Mouse (Mus musculus): ENCODE data around the gene Copz1. TPM values are rescaled to one million over a fixed set of nuclear protein-coding genes. Genes with fewer than 3 reads are reported as not detected.
A peak's percentile ranks its signal among the peaks of the same experiment; 100 is the strongest.
"Not testable (repeated sequence)": the region's sequence is repeated elsewhere in the genome, so short reads cannot be mapped to it uniquely, and the experiment has no call there.

Gene Copz1
- 59.5 and 76.0 TPM in 2 replicates for total RNA-seq (2017)

GRCm38 (mm10) chr15:103272419-103273279, at the start of gene Copz1:
TSS of gene Copz1 (plus strand) at chr15:103272714.
- ATAC-seq (replicated peaks in 1 of 2; ENCODE audit: insufficient read depth in 1 of 2, low FRiP score in 2 of 2, low TSS enrichment in 1 of 2, low read depth in 1 of 2, poor library complexity in 2 of 2, severe bottlenecking in 2 of 2): peak; percentile 98 to 99

DNA sequence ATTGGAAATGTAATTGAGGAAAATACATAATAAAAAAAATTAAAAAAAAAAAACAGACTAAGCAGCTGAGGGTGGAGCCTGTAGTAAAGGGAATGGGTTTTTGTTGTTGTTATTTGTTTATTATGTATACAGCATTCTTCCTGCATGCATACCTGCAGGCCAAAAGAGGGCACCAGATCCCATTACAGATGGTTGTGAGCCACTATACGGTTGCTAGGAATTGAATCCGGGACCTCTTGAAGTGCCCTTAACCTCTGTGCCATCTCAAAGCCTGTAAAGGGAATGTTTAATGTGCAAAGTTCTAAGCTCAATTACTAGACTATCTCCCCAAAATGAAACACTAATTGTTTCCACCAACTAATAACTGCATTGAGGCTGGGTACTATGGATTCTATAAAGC, 48.4 kb upstream of the Copz1 start:
- ATAC-seq (replicated peaks in 1 of 2; ENCODE audit: insufficient read depth in 1 of 2, low FRiP score in 2 of 2, low TSS enrichment in 1 of 2, low read depth in 1 of 2, poor library complexity in 2 of 2, severe bottlenecking in 2 of 2): no peak

DNA sequence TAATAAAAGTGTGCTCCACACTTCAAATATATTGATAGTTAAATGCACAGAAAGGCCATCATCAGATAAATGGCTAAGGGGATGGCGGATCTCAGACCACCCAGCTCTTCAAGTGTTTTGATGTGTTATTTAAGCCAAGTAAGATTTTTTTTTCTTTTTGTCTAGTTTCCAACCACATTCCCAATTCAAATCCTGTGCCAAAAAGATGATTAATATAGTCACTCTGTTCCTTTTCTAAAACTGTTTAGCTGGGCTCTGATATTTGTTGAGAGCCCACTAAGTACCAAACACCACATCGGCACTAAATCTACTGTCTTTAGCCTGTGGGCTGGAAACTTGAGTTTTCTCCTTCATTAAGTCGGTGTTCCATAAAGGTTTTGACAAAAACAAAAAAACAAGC, 45.5 kb upstream of the Copz1 start:
- no peak for ATAC-seq (replicated peaks in 1 of 2; ENCODE audit: insufficient read depth in 1 of 2, low FRiP score in 2 of 2, low TSS enrichment in 1 of 2, low read depth in 1 of 2, poor library complexity in 2 of 2, severe bottlenecking in 2 of 2)

GRCm38 (mm10) chr15:103227572-103227971, 44.9 kb upstream of the Copz1 start:
- ATAC-seq (replicated peaks in 1 of 2; ENCODE audit: insufficient read depth in 1 of 2, low FRiP score in 2 of 2, low TSS enrichment in 1 of 2, low read depth in 1 of 2, poor library complexity in 2 of 2, severe bottlenecking in 2 of 2): no peak

DNA sequence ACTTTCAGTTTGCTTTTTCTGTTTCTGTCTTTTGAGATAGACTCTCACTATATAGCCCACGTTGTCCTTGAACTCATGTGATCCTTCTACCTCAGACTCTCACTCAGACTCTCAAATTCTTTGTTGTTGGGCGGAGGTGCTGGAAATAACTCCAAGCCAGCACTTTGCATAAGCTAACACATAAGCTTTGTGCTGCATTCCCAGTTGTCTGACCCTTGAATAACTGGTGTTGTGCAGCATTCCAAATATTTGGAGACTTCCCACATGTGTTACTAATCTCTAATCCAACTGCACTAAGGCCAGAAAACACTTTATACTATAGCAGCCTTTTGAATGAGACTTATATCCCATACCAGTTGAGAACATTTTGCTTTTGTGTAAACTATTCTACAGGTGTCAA, 43.6 kb upstream of the Copz1 start:
- no peak for ATAC-seq (replicated peaks in 1 of 2; ENCODE audit: insufficient read depth in 1 of 2, low FRiP score in 2 of 2, low TSS enrichment in 1 of 2, low read depth in 1 of 2, poor library complexity in 2 of 2, severe bottlenecking in 2 of 2)

DNA sequence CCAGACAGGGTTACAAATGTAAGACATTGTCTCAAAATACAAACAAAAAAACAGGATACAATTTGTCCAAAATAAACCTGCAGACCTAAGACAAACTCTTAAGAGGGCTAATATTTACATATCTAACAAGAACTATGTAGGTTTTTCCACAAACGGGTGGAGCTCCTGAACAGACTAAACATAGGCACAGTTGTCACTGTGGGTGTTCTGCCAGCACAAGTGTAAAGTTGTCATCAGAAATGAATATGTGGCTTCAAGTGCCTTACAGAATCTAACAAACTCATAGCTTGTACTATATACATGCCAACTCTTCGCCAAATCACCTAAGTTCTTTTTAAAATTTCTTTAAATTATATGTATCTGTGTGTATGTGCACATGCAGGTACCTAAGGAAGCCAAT, 39.4 kb upstream of the Copz1 start:
- no peak for ATAC-seq (replicated peaks in 1 of 2; ENCODE audit: insufficient read depth in 1 of 2, low FRiP score in 2 of 2, low TSS enrichment in 1 of 2, low read depth in 1 of 2, poor library complexity in 2 of 2, severe bottlenecking in 2 of 2)

- ATAC-seq (replicated peaks in 1 of 2; ENCODE audit: insufficient read depth in 1 of 2, low FRiP score in 2 of 2, low TSS enrichment in 1 of 2, low read depth in 1 of 2, poor library complexity in 2 of 2, severe bottlenecking in 2 of 2): no peak
Measured at GRCm38 (mm10) chr15:103237295-103237694, 35.2 kb upstream of the Copz1 start.

DNA sequence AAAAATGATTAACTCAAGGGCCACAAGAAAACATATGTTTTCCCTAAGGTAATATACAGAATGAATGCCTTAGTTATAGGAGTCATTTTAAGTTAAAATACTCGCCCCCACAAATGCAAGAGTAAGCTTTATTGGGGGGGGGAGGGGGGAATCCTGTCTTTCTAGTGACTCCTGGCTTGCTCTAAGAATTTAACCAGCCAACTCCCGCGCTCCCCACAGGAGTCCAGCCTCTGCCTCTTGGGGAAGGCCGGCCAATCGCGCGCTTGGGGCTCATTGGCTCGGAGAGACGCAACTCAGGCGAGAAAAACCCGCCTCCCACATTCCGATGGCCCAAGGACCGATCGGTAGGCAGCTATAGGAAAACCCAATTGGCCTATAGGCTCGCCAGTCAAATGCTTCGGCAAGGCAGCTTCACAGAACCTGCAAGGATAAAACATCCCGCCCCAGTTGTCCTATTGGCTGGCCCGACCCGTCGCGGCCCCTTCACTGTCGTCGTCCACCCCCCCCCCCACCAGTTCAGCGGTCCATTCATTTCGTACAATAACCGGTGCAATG, 33.3 kb upstream of the Copz1 start:
- peak; percentile 72 to 74 for ATAC-seq (replicated peaks in 1 of 2; ENCODE audit: insufficient read depth in 1 of 2, low FRiP score in 2 of 2, low TSS enrichment in 1 of 2, low read depth in 1 of 2, poor library complexity in 2 of 2, severe bottlenecking in 2 of 2)

DNA sequence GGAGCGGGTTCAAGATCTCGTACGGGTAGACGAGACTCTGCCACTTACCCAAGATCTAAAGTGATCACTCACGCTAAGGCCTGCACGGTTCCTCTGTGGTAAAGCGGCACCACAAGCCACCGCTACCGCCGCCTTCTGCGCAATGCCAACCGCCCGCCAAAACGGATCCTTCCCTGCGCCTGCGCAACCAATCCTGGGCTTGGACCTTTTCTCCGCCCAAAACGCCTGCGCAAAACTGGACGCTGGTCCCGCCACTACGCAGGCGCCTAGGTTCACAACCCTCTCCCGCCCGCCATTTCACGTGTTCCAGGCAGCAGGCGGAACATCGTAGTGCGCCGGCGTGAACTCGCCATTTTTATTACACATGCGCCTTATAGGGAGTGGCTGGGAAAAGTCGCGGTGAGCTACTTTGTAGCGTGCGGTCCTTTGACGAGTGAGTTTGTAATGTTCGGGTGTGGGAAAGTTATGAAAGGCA, 32.8 kb upstream of the Copz1 start, which contains the start of gene Cbx5:
Gene Cbx5, minus strand, starts transcription at position 132 of the 475 bp plus-strand sequence.
- ATAC-seq (replicated peaks in 1 of 2; ENCODE audit: insufficient read depth in 1 of 2, low FRiP score in 2 of 2, low TSS enrichment in 1 of 2, low read depth in 1 of 2, poor library complexity in 2 of 2, severe bottlenecking in 2 of 2): peak; percentile 68 to 74

DNA sequence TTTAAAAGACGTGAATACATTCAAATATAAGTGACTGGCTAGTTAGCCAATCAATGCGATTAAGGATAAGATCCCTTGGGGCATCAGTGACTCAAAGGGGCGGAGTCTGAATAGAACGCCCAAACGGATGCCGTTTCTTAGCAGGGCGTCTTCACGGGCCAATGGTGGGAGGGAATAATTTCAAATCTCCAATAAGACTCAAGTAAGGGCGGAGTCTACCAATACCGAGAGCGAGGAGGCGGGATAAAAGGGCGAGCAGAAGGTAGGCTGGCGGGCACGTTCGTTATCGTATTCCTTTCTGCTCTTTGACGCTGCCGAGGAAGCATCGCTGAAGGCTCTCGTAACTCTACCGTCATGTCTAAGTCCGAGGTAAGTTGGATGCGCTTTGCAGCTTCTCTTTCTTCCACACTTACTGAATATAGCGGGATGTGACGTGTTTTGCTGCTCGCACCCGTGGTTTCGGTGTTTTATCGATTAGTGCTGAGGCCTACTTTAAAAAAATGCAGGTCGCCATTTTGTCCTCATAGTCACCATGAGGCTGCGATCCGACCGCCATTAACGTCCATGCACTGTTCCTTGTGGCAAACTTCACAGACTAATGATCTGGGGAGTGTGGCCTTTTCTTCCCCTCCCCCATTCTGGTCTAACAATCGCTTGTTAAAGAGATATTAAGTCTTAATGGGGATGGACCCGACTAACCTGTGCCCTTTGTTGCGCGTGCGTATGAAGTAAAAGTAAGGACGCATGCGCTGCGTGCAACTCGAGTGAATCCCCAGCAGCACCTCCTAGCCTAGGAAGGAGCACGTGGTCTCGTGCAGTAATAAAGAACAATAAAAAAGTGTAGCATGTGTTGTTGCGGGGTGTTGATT, 32.1 kb upstream of the Copz1 start, which contains the start of gene Hnrnpa1:
Gene Hnrnpa1, plus strand, starts transcription at position 273 of the 869 bp plus-strand sequence.
- peak; percentile 83 for ATAC-seq (replicated peaks in 1 of 2; ENCODE audit: insufficient read depth in 1 of 2, low FRiP score in 2 of 2, low TSS enrichment in 1 of 2, low read depth in 1 of 2, poor library complexity in 2 of 2, severe bottlenecking in 2 of 2)

- ATAC-seq (replicated peaks in 1 of 2; ENCODE audit: insufficient read depth in 1 of 2, low FRiP score in 2 of 2, low TSS enrichment in 1 of 2, low read depth in 1 of 2, poor library complexity in 2 of 2, severe bottlenecking in 2 of 2): not testable (repeated sequence)
Measured at GRCm38 (mm10) chr15:103241071-103242018, 31.2 kb upstream of the Copz1 start.

DNA sequence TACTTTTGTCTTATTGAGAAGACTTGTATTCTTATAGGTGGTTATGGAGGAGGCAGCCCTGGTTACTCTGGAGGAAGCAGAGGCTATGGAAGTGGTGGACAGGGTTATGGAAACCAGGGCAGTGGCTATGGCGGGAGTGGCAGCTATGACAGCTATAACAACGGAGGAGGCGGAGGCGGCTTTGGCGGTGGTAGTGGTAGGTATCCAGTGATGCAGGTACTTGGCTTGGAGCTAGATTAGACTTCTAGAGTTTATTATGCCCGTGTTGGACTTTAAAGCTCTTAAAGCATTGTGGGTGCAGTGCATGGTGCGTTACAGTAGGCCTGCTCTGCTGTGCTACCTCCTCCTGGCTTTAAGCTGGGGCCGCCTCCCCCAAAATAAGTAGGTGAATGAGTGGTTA, 29.6 kb upstream of the Copz1 start:
- ATAC-seq (replicated peaks in 1 of 2; ENCODE audit: insufficient read depth in 1 of 2, low FRiP score in 2 of 2, low TSS enrichment in 1 of 2, low read depth in 1 of 2, poor library complexity in 2 of 2, severe bottlenecking in 2 of 2): no peak

GRCm38 (mm10) chr15:103245616-103246015, 26.9 kb upstream of the Copz1 start:
- ATAC-seq (replicated peaks in 1 of 2; ENCODE audit: insufficient read depth in 1 of 2, low FRiP score in 2 of 2, low TSS enrichment in 1 of 2, low read depth in 1 of 2, poor library complexity in 2 of 2, severe bottlenecking in 2 of 2): no peak

DNA sequence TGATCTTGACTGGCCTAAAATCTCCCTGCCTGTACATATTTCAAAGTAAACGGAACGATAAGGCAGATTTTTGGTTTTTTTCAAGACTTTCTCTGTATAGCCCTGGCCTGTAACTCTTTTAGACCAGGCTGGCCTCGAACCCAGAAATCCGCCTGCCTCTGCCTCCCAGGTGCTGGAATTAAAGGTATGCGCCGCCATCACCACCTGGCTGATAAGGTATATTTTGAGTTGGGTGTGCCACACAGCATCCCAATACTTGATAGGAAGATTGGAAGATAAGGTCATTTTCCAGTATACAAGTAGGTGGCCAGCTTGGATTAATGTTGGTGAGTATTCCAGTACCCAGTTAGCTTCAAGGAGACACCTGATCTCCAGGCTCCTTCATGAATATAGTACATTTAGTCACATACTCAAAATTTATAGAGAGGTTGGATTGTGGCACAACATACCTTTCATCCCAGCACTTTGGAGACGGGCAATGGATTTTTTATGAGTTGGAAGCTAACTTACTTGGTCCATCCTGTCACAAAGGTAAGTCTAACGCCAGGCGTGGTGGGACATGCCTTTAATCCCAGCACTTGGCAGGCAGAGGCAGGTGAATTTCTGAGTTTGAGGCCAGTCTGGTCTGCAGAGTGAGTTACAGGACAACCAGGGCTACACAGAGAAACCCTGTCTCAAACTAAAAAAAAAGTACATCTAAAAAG, 25.3 kb upstream of the Copz1 start:
- ATAC-seq (replicated peaks in 1 of 2; ENCODE audit: insufficient read depth in 1 of 2, low FRiP score in 2 of 2, low TSS enrichment in 1 of 2, low read depth in 1 of 2, poor library complexity in 2 of 2, severe bottlenecking in 2 of 2): no peak

DNA sequence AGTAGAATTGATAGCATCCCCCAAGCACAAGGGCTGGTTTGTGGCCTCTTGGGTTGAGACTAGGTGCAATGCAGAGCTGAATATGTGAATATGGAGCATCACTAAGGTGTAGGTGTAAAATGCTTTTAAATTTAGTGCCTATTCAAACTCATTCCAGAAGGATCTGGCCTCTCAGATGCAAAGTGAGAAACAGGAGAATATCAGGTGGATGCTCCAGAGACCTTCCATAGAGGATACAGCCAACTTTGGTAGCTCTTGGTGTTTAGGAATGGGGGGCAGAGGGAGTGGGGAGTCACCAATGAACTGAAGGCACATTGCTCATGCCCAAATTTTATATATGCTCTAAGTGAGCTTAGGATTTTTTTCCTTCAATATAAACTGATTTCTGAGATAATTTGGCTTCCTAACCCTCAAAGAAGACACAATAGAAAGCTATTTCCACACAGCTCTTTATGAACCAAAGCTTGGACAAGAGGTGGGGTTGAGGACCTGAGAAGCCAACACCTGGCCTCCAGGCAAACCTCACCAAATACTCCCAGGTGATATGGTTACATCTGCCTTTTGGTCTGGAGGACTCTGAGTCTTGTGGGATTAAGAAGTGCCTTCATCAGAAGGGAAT, 24.6 kb upstream of the Copz1 start:
- ATAC-seq (replicated peaks in 1 of 2; ENCODE audit: insufficient read depth in 1 of 2, low FRiP score in 2 of 2, low TSS enrichment in 1 of 2, low read depth in 1 of 2, poor library complexity in 2 of 2, severe bottlenecking in 2 of 2): no peak

All from hematopoietic stem cell, adult 5-6 weeks (primary cell).